Mouse (Mus musculus): ENCODE results near the gene Ankrd61. TPM values are rescaled to one million over a fixed set of nuclear protein-coding genes. Genes with fewer than 3 reads are reported as not detected.

The Ankrd61 gene
- total RNA-seq, 2 experiments from 2014 or later, result 2.9 TPM; not detected in 1

DNA sequence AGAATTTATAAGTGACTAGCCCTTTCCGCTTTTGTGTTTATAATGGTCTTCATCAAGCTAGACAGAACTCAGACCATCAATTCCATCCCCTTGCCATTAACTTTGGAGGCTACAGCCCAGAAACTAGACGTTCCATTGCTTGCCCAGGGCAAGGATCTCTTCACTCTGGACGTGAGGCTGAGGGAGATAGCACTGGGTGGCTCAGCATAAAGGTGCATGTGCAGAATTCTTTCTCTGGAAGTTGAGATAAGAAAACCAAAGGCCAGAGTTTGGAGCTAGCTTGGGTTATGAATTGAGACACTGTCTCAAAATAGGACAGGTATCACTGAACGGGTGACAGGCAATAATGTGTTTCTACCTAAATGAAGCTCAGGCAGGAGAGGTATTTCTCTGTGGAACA is 6.3 kb upstream of the Ankrd61 start:
- ATAC-seq (replicated peaks; ENCODE audit: low FRiP score, poor library complexity, severe bottlenecking), result peak; percentile 36; the same call in 1 of the 2 replicates

DNA sequence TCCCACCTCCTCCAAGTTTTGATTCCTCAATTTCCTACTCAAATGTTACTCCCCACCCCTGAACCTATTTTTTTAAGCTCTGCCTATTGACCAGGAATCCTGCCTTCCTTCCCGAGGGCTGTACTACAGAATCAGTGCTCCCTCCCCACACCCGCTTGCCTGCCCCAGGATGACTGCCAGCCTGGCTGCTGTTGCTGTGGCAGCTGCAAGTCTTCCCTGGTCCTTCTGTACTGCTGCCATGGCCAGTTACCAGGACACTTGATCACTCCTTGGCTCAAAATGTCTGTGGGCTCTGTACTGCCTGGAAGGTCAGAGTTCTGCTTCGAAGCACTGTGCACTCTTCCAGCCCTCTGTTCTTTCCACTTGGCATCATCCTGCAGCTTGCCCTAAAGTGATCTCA is 4.6 kb upstream of the Ankrd61 start:
- ATAC-seq (replicated peaks; ENCODE audit: low FRiP score, poor library complexity, severe bottlenecking), result 0 out of 2 replicates have a peak, but pooled peaks have one; percentile 1

DNA sequence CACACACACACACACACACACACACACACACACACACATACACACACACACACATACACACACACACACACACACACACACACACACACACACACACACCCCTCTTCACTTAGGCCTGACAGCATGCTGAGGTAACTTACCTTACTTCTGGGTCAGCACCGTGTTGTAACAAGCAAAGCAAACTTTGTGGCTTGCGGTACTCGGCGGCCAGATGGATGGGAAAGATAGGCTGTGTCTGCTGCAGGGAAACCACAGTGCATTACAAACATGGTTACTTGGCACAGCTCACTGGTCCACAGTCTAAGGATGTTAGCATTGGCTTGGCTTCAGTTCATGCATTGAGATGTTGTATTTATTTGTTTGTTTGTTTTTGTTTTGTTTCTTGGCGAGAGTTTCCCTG is 4.1 kb downstream of the Ankrd61 start:
- no peak for ATAC-seq (replicated peaks; ENCODE audit: low FRiP score, poor library complexity, severe bottlenecking)

DNA sequence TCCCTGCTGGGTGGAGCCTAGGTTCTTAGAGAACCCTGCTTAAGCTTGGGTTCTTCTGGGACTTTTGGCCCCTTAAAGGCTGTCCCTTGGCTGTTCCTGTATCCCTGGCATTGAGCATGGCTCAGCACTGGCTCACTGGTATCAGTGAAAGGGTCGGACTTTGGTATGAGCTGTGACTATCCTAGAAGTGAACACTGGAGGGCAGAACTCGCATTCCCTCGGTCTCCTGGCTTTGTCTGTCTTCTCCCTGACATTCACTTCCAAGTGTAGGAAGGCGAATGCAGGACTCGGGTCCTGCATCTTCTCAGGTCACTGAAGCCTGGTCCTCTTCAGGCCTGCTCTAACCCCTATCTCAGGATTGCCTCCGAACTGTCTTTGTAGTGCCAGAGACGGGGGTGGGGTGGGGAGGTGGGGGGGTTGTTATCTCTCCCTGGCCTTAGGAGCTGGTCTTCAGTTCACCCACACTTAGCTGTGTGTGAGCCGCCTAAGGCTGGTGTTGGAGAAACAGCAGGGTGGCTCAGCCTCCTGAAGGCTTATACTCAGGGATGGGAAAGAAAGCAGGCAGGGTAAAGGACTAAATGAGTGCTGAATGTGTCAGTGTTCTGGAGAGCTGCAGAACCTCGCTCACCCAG is 5.1 kb downstream of the Ankrd61 start:
- no peak for ATAC-seq (replicated peaks; ENCODE audit: low FRiP score, poor library complexity, severe bottlenecking)

DNA sequence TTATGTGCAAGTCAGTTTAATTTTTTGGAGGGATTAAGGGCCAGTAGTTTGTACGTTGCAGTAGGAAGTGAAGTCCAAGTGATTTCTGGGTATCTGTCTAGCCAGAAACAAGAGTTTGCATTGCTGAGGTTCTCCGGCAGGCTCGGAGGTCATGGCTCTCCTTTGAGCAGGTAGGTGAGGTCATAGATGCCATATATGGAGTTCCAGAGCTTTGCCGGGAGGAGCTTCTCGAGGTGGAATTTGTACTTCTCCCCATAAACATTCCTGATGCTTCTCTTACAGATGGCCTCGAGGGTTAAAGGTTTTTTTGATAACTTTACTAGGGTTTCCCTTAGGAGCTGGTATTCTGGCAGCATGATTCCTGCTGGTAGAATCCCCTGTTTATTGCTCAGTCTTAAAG is 6.7 kb downstream of the Ankrd61 start:
- ATAC-seq (replicated peaks; ENCODE audit: low FRiP score, poor library complexity, severe bottlenecking), result no peak

DNA sequence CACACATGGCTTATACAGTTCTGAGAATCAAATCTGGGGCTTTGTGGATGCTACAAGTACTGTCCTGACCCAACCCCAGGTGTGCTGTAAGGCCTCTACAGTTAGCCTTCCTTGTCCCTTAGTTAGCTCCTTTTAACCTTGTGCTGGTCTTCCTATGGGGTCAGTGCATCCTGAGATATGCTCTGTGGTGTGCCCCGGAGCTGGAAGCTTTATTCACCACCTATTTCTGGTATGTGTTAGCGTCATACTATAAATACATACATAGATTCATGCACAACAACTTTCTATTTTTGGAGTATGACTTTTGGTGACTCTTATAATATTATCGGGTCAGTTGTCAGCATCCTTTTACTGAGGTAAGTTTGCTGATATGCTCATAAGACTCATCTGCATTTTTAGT is 12.2 kb downstream of the Ankrd61 start:
- no peak for ATAC-seq (replicated peaks; ENCODE audit: low FRiP score, poor library complexity, severe bottlenecking)

DNA sequence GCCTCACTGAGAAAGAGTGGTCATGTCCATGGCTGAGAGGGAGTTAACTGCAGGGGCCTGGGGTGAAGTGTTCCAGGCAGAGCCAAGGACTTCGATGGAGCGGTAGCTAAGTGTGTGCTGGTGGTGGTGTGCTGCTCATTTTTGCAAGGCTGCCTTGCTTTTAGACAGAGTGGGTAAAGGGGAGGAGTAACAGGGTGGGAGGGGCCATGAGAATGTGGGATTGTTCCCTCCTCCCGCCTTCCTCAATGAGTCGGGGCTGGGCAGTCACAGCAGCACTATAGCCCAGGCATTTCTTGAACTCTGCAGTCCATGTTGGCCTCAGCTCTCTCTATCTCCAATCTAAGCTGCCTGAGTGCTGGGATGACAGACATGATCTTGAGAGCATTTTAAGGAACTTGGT is 22.9 kb downstream of the Ankrd61 start:
- ATAC-seq (replicated peaks; ENCODE audit: low FRiP score, poor library complexity, severe bottlenecking), result peak; percentile 35

DNA sequence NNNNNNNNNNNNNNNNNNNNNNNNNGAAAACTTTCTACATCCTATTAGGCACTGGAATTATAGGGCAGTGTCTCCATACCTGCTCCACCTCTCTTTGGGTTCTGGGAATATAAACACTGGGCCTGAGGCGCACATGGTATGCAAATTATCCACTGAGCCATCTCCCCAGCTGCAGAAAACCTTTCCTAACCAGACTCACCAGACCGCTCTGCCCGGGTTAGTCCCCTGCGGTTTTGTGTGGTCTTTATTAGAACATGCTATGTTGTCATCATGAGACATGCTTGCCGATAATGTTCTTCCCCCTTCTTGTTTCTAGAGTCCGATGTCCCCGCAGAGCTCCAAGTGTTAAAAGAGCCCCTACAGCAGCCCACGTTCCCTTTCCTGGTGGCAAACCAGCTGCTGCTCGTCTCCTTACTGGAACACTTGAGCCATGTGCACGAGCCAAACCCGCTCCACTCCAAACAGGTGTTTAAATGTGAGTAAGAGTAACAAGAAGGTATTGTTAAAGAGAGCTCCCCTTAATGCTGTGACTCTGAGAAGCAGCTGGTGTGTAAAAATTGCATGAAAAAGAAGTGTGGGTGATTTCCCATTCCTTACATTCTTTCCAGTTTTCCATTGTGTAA is 25.8 kb downstream of the Ankrd61 start:
- 0 out of 2 replicates have a peak, but pooled peaks have one; percentile 27 for ATAC-seq (replicated peaks; ENCODE audit: low FRiP score, poor library complexity, severe bottlenecking)

Other genes starting within 250 kb of the Ankrd61 start
- 6.1 and 9.6 TPM in 2 replicates for gene Usp42, start 165.4 kb downstream of the Ankrd61 start, total RNA-seq (2015; ENCODE audit: low replicate concordance)
- gene Usp42, start 165.4 kb downstream of the Ankrd61 start, total RNA-seq (2017; ENCODE audit: low replicate concordance), result 3.6 and 17.0 TPM in 2 replicates
- gene Eif2ak1, start 79.9 kb downstream of the Ankrd61 start, total RNA-seq (2015; ENCODE audit: low replicate concordance), result 338 and 412 TPM in 2 replicates
- gene Eif2ak1, start 79.9 kb downstream of the Ankrd61 start, total RNA-seq (2017; ENCODE audit: low replicate concordance), result 746 and 827 TPM in 2 replicates
- gene Aimp2, start 12.2 kb upstream of the Ankrd61 start, total RNA-seq (2015; ENCODE audit: low replicate concordance), result 15.7 and 20.4 TPM in 2 replicates
- 14.6 and 25.8 TPM in 2 replicates for gene Aimp2, start 12.2 kb upstream of the Ankrd61 start, total RNA-seq (2017; ENCODE audit: low replicate concordance)
- 2.5 and 6.1 TPM in 2 replicates for gene Pms2, start 12.3 kb upstream of the Ankrd61 start, total RNA-seq (2015; ENCODE audit: low replicate concordance)
- 14.8 and 17.8 TPM in 2 replicates for gene Pms2, start 12.3 kb upstream of the Ankrd61 start, total RNA-seq (2017; ENCODE audit: low replicate concordance)
- not detected in 2 replicates for gene Gm42421, start 30.5 kb upstream of the Ankrd61 start, total RNA-seq (2015; ENCODE audit: low replicate concordance)
- gene Gm42421, start 30.5 kb upstream of the Ankrd61 start, total RNA-seq (2017; ENCODE audit: low replicate concordance), result 6.0 TPM in 1 of 2 replicates, not detected in the other
- 4.4 TPM in 1 of 2 replicates, not detected in the other for gene Rsph10b, start 35.4 kb upstream of the Ankrd61 start, total RNA-seq (2015; ENCODE audit: low replicate concordance)
- gene Rsph10b, start 35.4 kb upstream of the Ankrd61 start, total RNA-seq (2017; ENCODE audit: low replicate concordance), result 3.8 and 7.0 TPM in 2 replicates
- 24.9 and 37.7 TPM in 2 replicates for gene Ccz1, start 117.2 kb upstream of the Ankrd61 start, total RNA-seq (2015; ENCODE audit: low replicate concordance)
- gene Ccz1, start 117.2 kb upstream of the Ankrd61 start, total RNA-seq (2017; ENCODE audit: low replicate concordance), result 25.3 and 38.5 TPM in 2 replicates
- gene Ocm, start 129.0 kb upstream of the Ankrd61 start, total RNA-seq (2015; ENCODE audit: low replicate concordance), result not detected in 2 replicates
- not detected in 2 replicates for gene Ocm, start 129.0 kb upstream of the Ankrd61 start, total RNA-seq (2017; ENCODE audit: low replicate concordance)
- 7.5 and 8.2 TPM in 2 replicates for gene Lmtk2, start 202.8 kb upstream of the Ankrd61 start, total RNA-seq (2015; ENCODE audit: low replicate concordance)
- gene Lmtk2, start 202.8 kb upstream of the Ankrd61 start, total RNA-seq (2017; ENCODE audit: low replicate concordance), result 10.3 and 11.6 TPM in 2 replicates

Data from erythroblast, adult 5-6 weeks (primary cell).